Mouse (Mus musculus) embryonic fibroblast, embryonic 13.5 days (primary cell): ENCODE results near the gene Bpifb1. TPM values are rescaled to one million over a fixed set of nuclear protein-coding genes. Genes with fewer than 3 reads are reported as not detected.
"Not testable (repeated sequence)": the region's sequence is repeated elsewhere in the genome, so short reads cannot be mapped to it uniquely, and the experiment has no call there.

Source experiments
- H3K27ac ChIP-seq: 2 replicates; pipeline ENCODE4 v1.5.1; 2012; ENCODE audit warnings: low read length, control low read depth, inconsistent platforms; ENCODE audit not compliant: insufficient read depth
- H3K4me1 ChIP-seq: 2 replicates; pipeline ENCODE4 v1.6.1; 2011; ENCODE audit warnings: low read length; ENCODE audit not compliant: control insufficient read depth, insufficient read depth
- H3K4me3 ChIP-seq: 2 replicates; pipeline ENCODE4 v1.5.1; 2011; ENCODE audit warnings: mild to moderate bottlenecking, control low read depth, low read length; ENCODE audit not compliant: insufficient read depth
- CTCF ChIP-seq: IDR thresholded peaks from 2 replicates; pipeline ENCODE4 v1.5.1; 2011; ENCODE audit warnings: mild to moderate bottlenecking, control low read depth, low read length, moderate library complexity, borderline replicate concordance; ENCODE audit not compliant: insufficient read depth
- POLR2A ChIP-seq: IDR thresholded peaks from 2 replicates; pipeline ENCODE4 v1.6.1; 2011; ENCODE audit warnings: low read depth, mild to moderate bottlenecking, control low read depth, low read length, moderate library complexity
- polyA plus RNA-seq: library from polyadenylated mRNA; stranded (reverse); fragments of >200 nt; gene quantifications from 2 replicates; pipeline ENCODE4 v1.2.4, GENCODE M21; 2011; ENCODE audit warnings: low read depth; ENCODE audit not compliant: missing spikeins, insufficient read length

Gene Bpifb1
- not detected in 2 replicates for polyA plus RNA-seq

DNA sequence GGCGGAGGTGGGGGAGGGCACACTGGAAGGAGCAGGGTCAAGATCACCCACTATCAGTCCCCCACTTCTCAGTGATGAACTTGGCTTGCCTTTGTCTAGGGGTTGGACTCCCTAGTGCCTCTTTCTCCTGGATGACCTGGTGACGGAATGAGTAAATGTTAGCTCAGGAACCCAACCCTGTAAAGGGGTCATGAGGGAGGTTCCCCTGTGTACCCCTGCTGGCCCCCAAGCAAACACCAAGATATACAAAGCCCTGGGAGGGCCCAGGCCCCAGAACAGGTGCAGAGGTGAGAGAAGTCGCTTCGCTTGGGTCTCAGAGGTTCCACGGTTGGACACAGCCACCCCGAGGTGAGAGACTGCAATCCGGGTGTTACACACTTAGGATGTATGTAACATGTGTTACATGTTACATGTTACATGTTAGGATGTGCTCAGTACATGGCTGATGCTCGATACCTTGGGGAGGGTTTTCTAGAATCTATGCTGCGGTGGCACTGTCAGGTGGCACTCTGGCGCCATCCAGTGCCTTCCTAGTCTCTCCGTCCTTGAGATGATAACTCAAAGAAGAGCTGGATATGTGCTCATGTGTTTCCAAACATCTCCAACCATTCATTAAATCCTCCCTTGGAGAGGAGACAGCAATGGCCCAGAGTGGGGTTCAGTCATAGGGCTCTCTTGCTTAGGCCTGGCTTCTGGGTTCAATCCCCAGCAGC is at the start of gene Bpifb1:
Gene Bpifb1, plus strand, starts transcription at position 273 of the 713 bp plus-strand sequence.
- Histone ChIP-seq H3K4me3 (no peak within 1 kb of the TSS), H3K27ac (no peak within 1 kb of the TSS), H3K4me1 (no peaks in the 10 kb centered on the region)
- TF ChIP-seq CTCF (no peak), POLR2A (no peak)

GRCm38 (mm10) chr2:154142580-154142979 is 48.0 kb upstream of the Bpifb1 start, which contains the start of gene Bpifa1:
Gene Bpifa1 (plus strand): TSS chr2:154142880.
- Histone ChIP-seq H3K4me3 (no peak within 1 kb of the TSS), H3K4me1 (no peaks in the 10 kb centered on the region), H3K27ac (no peak within 1 kb of the TSS)
- TF ChIP-seq POLR2A (no peak), CTCF (no peak)

DNA sequence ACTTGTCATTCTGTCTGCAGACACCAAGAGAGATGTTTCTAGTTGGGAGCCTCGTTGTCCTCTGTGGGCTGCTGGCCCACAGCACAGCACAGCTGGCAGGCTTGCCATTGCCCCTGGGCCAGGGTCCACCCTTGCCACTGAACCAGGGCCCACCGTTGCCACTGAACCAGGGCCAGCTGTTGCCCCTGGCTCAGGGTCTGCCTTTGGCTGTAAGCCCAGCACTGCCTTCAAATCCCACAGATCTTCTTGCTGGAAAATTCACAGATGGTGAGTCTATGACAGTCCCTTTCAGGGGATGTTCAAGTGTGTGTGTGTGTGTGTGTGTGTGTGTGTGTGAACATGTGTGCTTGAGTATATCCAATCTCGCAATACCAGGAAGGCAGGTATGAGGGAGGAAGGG is 46.9 kb upstream of the Bpifb1 start:
- H3K4me3 ChIP-seq: no peak overlapping the region
- no peak overlapping the region for H3K27ac ChIP-seq
- H3K4me1 ChIP-seq: no peaks in the 10 kb centered on the region
- no peak for TF ChIP-seq POLR2A
- no peak for TF ChIP-seq CTCF

GRCm38 (mm10) chr2:154147496-154147895 is 43.1 kb upstream of the Bpifb1 start:
- Histone ChIP-seq H3K27ac (no peak overlapping the region), H3K4me1 (no peaks in the 10 kb centered on the region), H3K4me3 (no peak overlapping the region)
- no peak for TF ChIP-seq CTCF
- no peak for TF ChIP-seq POLR2A

GRCm38 (mm10) chr2:154158433-154158832 is 32.2 kb upstream of the Bpifb1 start:
- Histone ChIP-seq H3K4me1 (no peaks in the 10 kb centered on the region), H3K27ac (no peak overlapping the region), H3K4me3 (no peak overlapping the region)
- TF ChIP-seq CTCF (0 out of 2 replicates have a peak, but pooled peaks have one; percentile 14), POLR2A (no peak)

DNA sequence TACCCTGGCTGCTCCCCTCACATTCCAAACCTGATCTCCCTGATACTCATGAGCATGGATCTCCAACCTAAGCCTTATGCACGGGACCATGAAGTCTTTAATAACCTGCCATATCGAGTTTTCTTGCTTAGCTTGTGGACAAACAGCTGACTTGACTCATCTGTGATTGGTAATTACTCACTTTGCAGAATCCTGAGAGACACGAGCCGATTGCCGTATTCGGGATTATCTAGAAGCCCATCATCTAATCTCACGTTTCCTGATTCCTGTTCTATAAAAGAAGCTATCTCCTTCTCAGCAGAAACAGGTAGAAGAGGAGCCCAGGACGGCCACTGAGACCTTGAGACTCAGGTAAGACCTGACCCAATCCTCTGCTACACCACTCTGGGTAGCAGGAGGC is 28.3 kb upstream of the Bpifb1 start, which contains the start of gene Bpifa5:
Gene Bpifa5, plus strand, starts transcription at position 301 of the 400 bp plus-strand sequence.
- Histone ChIP-seq H3K27ac (no peak within 1 kb of the TSS), H3K4me1 (no peaks in the 10 kb centered on the region), H3K4me3 (no peak within 1 kb of the TSS)
- TF ChIP-seq CTCF (no peak), POLR2A (no peak)

GRCm38 (mm10) chr2:154163306-154163705 is 27.3 kb upstream of the Bpifb1 start:
- Histone ChIP-seq H3K27ac (no peak overlapping the region), H3K4me1 (no peaks in the 10 kb centered on the region), H3K4me3 (no peak overlapping the region)
- TF ChIP-seq POLR2A (no peak), CTCF (no peak)

DNA sequence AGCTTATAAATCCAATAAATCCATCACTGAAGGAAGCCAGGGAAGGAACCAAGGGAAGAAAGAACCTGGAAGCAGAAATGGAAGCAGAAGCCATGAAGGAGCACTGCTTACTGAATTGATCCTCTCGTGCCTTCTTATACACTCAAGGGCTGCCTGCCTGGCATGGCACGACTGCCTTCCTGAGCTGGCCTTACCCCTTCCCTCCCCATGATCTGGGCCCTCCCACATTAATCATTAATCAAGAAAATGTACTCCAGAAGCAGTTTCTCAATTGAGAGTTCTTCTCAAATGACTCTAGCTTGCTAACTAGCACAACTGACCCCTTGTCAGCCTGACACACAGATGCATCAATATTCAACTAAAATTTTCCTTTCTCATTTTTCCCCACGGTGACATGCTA is 21.4 kb upstream of the Bpifb1 start:
- Histone ChIP-seq H3K27ac (no peak overlapping the region), H3K4me3 (no peak overlapping the region), H3K4me1 (no peaks in the 10 kb centered on the region)
- TF ChIP-seq POLR2A: no peak
- no peak for TF ChIP-seq CTCF

GRCm38 (mm10) chr2:154171621-154172020 is 19.0 kb upstream of the Bpifb1 start:
- no peak overlapping the region for H3K27ac ChIP-seq
- H3K4me3 ChIP-seq: no peak overlapping the region
- no peaks in the 10 kb centered on the region for H3K4me1 ChIP-seq
- TF ChIP-seq POLR2A (no peak), CTCF (no peak)

DNA sequence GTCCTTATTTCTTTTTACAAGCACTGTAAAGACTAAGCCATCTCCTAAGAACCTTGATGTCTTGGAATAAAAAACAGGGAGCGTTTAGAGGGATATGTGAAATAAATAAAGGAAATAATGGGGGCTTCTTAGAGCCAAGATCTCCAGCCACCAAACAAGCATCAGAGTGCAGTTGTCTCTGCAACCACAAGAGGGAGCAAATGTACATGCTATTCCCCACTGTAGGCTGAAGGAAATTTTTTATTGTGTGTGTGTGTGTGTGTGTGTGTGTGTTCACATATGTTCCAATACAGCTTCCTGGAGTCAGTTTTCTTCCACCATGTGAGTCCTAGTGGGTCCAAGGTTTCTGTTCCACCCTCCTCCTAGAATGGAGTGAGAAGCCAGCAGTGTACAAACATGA is 17.3 kb upstream of the Bpifb1 start:
- no peak for TF ChIP-seq POLR2A
- TF ChIP-seq CTCF: no peak
- Histone ChIP-seq H3K27ac (no peak overlapping the region), H3K4me1 (no peaks in the 10 kb centered on the region), H3K4me3 (no peak overlapping the region)

GRCm38 (mm10) chr2:154181900-154182299 is 8.7 kb upstream of the Bpifb1 start:
- H3K4me3 ChIP-seq, H3K4me1 ChIP-seq, H3K27ac ChIP-seq: not testable (repeated sequence)

DNA sequence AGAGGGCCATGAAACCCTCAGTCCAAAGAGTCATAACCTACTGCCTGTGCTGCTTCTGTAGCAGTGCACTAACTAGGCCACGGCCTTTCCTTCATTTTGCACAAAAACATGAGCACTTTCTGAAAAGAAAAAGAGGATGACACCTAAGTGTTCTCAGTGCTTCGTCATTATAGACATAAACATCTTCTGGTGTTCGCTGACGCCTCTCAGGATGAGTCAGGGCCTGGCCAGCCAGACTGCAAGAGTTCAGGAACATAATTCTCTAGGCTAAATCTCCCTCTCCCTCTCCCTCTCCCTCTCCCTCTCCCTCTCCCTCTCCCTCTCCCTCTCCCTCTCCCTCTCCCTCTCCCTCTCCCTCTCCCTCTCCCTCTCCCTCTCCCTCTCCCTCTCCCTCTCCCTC is 7.6 kb upstream of the Bpifb1 start:
- H3K4me3 ChIP-seq, H3K27ac ChIP-seq, H3K4me1 ChIP-seq: not testable (repeated sequence)
